Mouse (Mus musculus): ENCODE results near the gene Znhit1.
A peak's percentile ranks its signal among the peaks of the same experiment; 100 is the strongest.

Znhit1 gene

GRCm38 (mm10) chr5:136987934-136988271 lies at the start of gene Znhit1:
Gene Znhit1 (minus strand): TSS chr5:136988021.
- no peak for DNase-seq

GRCm38 (mm10) chr5:137036211-137036610 lies 48.4 kb upstream of the Znhit1 start:
- DNase-seq: no peak

GRCm38 (mm10) chr5:137032641-137033074 lies 44.8 kb upstream of the Znhit1 start:
- peak; percentile 89 to 92 for DNase-seq

- peak; percentile 65 to 72 for DNase-seq
Measured at GRCm38 (mm10) chr5:137032033-137032421, 44.2 kb upstream of the Znhit1 start.

- peak; percentile 47 to 49 for DNase-seq
Measured at GRCm38 (mm10) chr5:137031076-137032032, 43.5 kb upstream of the Znhit1 start.

GRCm38 (mm10) chr5:137030416-137030810 lies 42.6 kb upstream of the Znhit1 start:
- no peak for DNase-seq

GRCm38 (mm10) chr5:137029643-137030415 lies 42.0 kb upstream of the Znhit1 start:
- peak; percentile 99 for DNase-seq

- DNase-seq: peak in 1 of 2 experiments; percentile 51
Measured at GRCm38 (mm10) chr5:137029273-137029585, 41.4 kb upstream of the Znhit1 start.

GRCm38 (mm10) chr5:137028561-137029272 lies 40.9 kb upstream of the Znhit1 start:
- peak; percentile 35 to 57 for DNase-seq

GRCm38 (mm10) chr5:137026092-137026491 lies 38.3 kb upstream of the Znhit1 start, which contains the start of gene Vgf:
Gene Vgf (plus strand): TSS chr5:137026392.
- no peak for DNase-seq

- DNase-seq: peak; percentile 93 to 97
Measured at GRCm38 (mm10) chr5:137025132-137025531, 37.3 kb upstream of the Znhit1 start.

- DNase-seq: no peak
Measured at GRCm38 (mm10) chr5:137024318-137024717, 36.5 kb upstream of the Znhit1 start.

GRCm38 (mm10) chr5:137015913-137016312 lies 28.1 kb upstream of the Znhit1 start:
- no peak for DNase-seq

GRCm38 (mm10) chr5:137012401-137012950 lies 24.7 kb upstream of the Znhit1 start:
- DNase-seq: no peak

- peak; percentile 77 to 89 for DNase-seq
Measured at GRCm38 (mm10) chr5:137009988-137010387, 22.2 kb upstream of the Znhit1 start.

GRCm38 (mm10) chr5:137007276-137007675 lies 19.5 kb upstream of the Znhit1 start:
- no peak for DNase-seq

GRCm38 (mm10) chr5:137000612-137001011 lies 12.8 kb upstream of the Znhit1 start:
- no peak for DNase-seq

- DNase-seq: no peak
Measured at GRCm38 (mm10) chr5:136999449-136999848, 11.6 kb upstream of the Znhit1 start.

GRCm38 (mm10) chr5:136989801-136990200 lies 2.0 kb upstream of the Znhit1 start:
- no peak for DNase-seq

GRCm38 (mm10) chr5:136988420-136988819 lies 599 bp upstream of the Znhit1 start:
- DNase-seq: peak; percentile 33 to 49

- DNase-seq: peak; percentile 74 to 83
Measured at GRCm38 (mm10) chr5:136987138-136987933, 485 bp downstream of the Znhit1 start.

GRCm38 (mm10) chr5:136986695-136987137 lies 1.1 kb downstream of the Znhit1 start, which contains the start of gene Plod3:
Gene Plod3 (plus strand): TSS chr5:136987019.
- DNase-seq: peak; percentile 97 to 98
